Mouse (Mus musculus) spleen, adult 12 weeks (tissue): ENCODE results near the gene Lrp10.
A peak's percentile ranks its signal among the peaks of the same experiment; 100 is the strongest.

ENCODE experiments used
- DNase-seq: peaks from one replicate; pipeline ENCODE4 v3.0.0; 2022; ENCODE audit warnings: low spot score

The Lrp10 gene

GRCm38 (mm10) chr14:54463959-54464292, at the start of gene Lrp10:
Lrp10 (plus strand) TSS chr14:54464137.
- DNase-seq: peak; percentile 89

- DNase-seq: no peak
These were observed 48.5 kb upstream of the Lrp10 start for GRCm38 (mm10) chr14:54415241-54416020.

DNA sequence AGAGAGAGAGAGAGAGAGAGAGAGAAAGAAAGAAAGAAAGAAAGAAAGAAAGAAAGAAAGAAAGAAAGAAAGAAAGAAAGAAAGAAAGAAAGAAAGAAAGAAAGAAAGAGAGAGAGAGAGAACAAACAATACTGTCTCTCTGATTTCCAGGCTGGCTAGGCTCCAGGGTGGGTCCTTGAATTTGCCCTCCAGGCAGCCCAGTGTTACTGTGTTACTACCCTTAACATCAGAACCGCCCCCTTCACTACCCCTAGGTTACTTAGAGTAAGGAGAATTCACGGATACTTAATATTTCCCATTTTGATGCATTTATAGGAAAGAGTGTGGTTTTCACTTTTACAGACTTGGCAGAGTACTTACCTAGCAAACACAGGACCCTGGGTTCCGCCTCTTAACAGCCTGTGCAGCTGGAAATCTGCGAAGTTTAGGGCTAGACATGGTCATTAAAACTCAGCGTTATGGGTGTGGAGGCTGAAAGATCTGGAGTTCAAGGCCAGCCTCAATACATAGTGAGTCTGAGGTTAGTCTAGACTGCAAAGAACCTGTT, 47.6 kb upstream of the Lrp10 start:
- no peak for DNase-seq

DNA sequence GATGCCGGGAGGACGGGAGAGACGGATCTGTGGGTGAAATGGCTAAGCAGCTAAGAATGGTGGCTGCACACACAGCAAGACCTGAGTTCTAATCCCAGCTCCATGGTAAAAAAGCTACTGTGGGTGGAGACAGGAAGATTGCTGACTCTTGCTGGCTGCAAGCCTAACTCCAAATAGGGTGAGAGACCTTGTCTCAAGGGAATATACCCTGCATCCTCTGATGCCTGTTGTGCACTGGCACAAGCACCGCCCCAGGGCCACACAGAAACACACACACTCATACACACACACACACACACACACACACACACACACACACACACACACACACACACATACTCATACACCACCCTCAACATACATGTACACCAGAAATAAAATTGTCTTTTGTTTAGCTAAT, 47.1 kb upstream of the Lrp10 start:
- no peak for DNase-seq

GRCm38 (mm10) chr14:54417623-54418081, 46.3 kb upstream of the Lrp10 start, which contains the start of gene Slc7a7:
Slc7a7 (minus strand) TSS chr14:54417780.
- DNase-seq: no peak

DNA sequence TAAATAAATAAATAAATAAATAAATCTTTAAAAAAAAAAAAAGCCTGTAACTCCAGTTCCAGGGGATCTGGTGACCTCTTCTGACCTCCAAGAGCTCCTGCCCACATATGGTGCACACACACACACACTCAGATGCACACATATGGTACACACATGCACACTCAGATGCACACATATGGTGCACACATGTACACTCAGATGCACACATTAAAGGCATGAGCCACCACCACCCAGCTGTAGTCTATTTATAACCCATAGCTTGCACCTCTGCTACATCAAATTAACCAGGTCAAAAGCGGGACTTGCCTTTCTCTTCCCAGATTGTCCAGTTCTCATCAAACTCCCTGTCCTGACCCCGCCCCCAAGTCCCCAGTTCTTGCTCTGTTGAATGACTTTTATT, 42.9 kb upstream of the Lrp10 start:
- no peak for DNase-seq

DNA sequence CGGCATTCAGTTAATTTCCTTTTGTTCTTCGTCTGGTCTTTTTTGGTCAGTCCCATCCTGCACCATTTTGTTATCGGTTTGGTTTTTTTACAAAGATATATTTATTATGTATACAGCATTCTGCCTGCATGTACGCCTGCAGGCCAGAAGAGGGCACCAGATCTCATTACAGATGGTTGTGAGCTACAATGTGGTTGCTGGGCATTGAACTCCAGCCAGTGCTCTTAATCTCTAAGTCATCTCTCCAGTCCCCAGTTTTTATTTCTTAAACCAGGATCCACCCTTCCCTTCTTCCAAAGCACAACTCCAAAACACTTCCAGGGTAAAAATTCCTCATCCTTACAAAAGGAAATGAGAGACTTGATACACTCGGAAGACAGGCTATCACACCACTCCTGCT, 40.5 kb upstream of the Lrp10 start:
- DNase-seq: no peak

DNA sequence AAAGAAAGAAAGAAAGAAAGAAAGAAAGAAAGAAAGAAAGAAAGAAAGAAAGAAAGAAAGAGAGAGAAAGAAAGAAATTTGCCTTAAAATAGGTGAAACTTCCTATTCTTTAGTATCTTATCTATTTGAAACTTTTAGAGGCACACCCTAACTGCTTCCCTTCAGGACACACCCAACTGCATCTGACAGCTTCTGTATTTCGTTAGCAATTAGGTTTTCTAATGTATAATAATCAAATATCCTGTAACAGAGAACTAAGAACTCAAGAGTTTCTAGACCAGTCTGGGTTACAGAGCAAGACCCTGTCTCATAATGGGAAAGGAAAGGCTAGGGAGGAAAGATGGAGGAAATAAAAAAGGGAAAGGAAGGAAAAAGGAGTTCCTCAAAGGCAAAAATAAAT, 39.3 kb upstream of the Lrp10 start:
- no peak for DNase-seq

DNA sequence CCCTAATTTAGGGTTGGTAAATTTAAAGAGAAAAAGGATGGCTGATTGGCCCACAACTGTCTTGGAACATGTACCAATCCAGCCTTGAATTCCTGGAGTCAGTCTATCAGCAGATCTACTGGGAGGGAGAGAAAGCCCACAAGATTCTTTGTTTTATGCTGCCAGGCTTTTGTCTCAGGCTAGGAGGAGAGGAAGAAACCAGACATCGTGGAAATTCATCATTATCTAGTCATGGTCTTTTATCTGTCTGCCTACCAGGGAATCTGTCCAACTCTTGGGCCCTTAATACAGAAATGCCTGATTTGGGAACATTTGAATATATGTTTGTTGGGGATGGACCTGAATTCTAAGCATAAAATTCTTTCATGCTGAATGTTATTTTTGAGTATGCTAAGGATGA, 38.4 kb upstream of the Lrp10 start:
- no peak for DNase-seq

GRCm38 (mm10) chr14:54426003-54426688, 37.8 kb upstream of the Lrp10 start:
- no peak for DNase-seq

DNA sequence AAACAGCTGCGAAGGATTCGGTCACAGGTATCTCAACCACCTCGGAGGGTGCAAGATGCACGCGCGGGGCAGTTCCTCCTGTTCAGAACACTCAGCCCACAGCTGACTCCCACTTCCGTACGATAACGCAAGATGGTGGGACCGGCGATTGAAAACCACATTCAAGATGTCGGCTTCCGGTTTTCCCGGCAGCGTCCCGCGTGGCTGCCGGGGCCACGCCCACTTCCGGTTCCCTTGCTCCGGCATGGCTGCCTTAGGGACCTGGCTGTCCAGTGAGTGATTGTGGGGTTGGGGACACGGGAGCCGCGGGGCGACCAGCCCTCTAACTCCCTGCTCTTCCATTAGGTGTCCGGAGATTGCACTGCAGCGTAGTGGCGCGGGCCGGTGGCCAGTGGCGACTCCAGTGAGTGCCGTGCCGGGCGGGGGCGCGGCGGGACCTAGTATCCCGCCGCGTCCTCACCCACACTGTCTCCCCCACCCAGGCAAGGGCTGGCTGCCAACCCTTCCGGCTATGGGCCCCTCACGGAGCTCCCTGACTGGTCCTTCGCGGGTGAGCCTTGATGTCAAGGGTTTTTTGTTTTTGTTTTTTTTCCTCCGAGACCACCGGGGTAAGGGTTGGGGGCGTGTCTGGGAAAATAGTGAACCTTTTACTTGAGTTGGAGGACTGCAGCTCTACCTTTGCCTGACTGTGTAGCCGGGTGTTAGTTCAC, 37.1 kb upstream of the Lrp10 start, which contains the start of gene Mrpl52:
TSS of gene Mrpl52 (plus strand) at position 221 of the 710 bp plus-strand sequence.
- DNase-seq: peak; percentile 74

DNA sequence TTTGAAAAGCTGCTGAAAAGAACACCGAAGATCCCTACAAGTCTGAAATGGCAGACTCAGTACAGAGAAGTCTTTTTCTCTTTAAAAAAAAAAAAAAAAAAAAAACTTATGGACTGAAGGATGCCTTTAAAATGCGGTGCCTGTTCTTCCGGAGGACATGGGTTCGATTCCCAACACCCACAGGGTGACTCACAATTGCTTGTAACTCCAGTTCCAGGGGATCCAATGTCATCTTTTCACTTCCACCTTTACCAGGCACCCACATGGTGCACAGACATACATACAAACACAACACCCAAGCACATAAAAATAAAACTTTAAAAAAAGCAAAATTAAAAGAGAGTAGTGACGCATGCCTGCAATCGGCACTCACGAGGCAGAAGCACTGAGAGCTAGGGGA, 36.2 kb upstream of the Lrp10 start:
- DNase-seq: no peak

- DNase-seq: no peak
These were observed 35.5 kb upstream of the Lrp10 start for GRCm38 (mm10) chr14:54428421-54428820.

DNA sequence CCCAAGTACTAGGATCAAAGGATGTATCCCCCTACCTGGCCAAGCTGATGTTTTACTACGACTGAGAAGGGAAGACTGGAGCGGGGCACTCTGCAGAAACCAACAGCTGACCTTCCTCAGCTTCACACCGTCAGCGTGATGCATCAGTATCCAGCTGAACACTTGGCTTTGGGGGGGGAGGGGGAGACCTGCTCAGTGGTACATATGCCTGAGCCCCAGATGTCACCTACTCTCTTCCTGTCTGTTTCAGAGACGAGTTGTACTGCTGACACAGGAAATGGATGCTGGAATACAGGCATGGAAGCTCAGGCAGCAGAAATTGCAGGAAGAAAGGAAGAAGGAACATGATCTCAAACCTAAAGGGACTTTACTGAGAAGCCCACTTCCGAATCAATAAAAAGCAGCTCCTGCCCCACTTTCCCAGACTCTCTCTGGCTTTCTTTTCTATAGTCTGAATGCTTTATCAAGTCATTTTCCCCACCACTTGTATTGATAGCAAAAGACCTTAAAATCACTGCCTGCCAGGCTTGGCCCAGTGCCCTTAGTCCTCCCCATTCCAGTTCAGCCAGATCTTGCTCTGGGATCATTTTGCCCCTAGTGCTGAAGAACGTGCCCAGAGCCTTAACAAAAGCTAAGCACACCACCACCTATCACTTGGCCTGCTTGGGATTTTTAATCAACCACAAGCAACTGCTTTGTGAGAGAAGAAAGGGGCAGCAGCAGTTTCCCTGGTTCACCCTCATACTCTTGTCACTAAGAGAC, 34.4 kb upstream of the Lrp10 start:
- DNase-seq: no peak

GRCm38 (mm10) chr14:54430406-54431145, 33.4 kb upstream of the Lrp10 start:
- no peak for DNase-seq

GRCm38 (mm10) chr14:54431334-54432077, 32.4 kb upstream of the Lrp10 start, which contains the start of gene Mmp14:
Mmp14 (plus strand) TSS chr14:54431612.
- DNase-seq: no peak

- no peak for DNase-seq
These were observed 31.7 kb upstream of the Lrp10 start for GRCm38 (mm10) chr14:54432078-54432836.

DNA sequence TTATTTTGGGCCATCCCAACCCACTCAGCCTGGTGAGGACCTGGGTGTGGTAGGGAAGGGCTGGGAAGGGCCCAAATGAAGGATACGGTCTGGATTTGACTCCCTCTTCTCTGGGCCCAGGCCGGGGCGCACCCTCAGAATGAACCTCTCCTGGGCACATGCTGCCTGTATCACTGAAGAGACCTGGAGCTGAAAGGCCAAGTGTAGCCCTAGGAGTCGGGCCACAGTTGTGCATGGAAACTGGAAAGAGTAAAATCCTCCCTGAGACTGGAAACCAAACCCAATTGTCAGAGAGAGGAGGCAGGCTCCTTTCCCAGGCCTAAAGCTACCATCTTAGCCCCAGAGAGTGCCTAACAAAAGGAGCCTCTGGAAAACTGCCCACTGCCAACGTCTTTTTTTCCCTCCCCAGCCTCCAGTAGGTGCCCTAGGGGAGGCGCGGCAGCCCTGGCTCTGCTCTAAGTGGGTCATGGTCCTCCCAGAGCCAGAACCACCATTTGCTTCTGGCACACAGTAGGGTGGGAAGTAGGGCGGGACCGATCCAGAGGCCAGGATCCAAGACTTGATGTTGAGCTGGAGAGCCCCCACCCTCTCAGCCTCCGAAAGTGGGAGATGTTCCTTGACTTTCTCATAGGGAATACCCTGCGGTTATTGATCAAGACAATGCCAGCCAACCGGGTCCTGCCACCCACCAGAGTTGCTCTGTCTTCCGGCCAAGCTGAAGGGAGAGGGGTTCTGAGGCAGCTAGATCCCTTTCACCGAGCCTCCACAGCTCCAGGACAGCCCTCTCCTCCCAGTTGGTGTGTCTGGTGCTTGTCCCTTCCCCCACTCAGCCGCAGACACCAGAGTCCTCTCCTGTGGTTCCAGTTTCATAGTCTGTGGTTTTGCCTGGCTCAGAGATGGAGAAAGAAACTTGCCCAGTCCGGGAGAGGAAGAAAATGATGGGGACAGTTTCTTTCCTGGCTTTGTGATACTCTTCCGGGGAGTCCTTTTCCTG, 30.8 kb upstream of the Lrp10 start:
- DNase-seq: no peak
